Mouse (Mus musculus) hindlimb bud, embryonic 11.5 days (tissue): Measurements from ENCODE around the gene Atpif1.
A peak's percentile ranks its signal among the peaks of the same experiment; 100 is the strongest.
"Not testable (repeated sequence)": the region's sequence is repeated elsewhere in the genome, so short reads cannot be mapped to it uniquely, and the experiment has no call there.

Source experiments
- DNase-seq: peaks from one replicate; pipeline ENCODE4 v3.0.0-alpha.2; 2012; ENCODE audit warnings: low read depth, low spot score; ENCODE audit errors: extremely low spot score

Atpif1 gene

GRCm38 (mm10) chr4:132532981-132533916 lies at the start of gene Atpif1:
Atpif1 (minus strand) TSS chr4:132533659.
- DNase-seq = peak; percentile 72

DNA sequence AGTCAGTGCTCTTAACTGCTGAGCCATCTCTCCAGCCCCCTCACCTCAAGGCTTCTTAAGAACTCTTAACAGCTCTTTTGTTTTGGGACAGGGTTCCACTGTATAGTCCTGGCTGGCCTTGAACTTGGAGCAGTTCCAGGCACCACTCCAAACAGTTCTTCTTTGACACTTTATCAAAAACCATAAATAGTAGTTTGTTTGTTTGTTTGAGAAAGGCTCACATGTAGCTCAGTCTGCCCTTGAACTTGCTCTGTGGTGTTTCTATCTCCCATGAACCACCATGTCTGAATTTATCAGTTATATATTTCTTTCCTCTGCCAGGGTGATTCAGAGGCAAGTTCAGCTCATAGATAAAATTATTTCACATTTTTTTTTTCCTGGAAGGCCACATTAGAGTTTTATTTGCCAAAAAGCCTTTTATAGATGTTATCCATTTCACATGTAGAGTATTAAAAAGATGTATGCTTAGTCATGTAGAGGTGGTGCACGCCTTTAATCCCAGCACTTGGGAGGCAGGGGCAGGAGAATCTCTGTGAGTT lies 41.4 kb upstream of the Atpif1 start:
- no peak for DNase-seq

DNA sequence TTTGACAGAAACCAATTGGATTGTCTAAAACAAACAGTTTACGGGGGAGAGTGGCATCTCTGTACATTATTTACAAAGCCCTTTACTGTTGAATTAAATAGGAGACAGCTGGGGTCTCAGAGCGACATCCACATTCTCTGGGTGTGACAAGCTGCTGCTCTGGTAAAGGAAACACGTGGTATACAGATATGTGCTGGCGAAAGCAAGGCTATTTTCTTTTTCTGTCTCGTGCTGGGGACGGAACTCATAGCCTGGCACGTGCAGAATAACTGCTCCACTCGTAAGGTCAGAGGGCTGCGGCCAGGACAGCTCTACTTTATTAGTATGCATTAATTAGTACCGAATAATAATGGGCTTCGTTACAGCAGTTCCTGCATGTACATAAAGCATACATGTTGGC lies 39.9 kb upstream of the Atpif1 start:
- no peak for DNase-seq

GRCm38 (mm10) chr4:132571190-132571589 lies 37.7 kb upstream of the Atpif1 start:
- no peak for DNase-seq

- no peak for DNase-seq
These were observed 35.7 kb upstream of the Atpif1 start for GRCm38 (mm10) chr4:132569115-132569514.

DNA sequence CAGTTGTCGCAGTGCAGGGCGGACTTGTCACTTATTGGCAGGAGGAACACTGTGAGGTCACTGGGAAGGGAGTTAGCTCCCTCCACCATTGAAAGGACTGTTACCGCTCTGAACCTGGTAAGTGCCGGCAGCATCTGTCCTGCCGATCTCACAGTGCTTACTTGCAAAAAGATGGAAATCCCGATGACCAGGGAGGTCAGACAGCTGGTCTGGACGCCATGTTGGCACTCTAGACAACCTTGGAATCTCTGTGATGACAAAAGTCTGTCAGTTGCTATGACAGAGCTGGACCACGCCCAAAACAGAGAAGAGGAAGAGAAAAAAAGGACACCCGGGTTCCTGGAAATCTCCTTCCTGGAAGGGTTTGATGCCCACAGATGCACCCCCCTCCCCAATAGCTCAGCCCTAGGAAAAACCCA lies 33.9 kb upstream of the Atpif1 start:
- no peak for DNase-seq

DNA sequence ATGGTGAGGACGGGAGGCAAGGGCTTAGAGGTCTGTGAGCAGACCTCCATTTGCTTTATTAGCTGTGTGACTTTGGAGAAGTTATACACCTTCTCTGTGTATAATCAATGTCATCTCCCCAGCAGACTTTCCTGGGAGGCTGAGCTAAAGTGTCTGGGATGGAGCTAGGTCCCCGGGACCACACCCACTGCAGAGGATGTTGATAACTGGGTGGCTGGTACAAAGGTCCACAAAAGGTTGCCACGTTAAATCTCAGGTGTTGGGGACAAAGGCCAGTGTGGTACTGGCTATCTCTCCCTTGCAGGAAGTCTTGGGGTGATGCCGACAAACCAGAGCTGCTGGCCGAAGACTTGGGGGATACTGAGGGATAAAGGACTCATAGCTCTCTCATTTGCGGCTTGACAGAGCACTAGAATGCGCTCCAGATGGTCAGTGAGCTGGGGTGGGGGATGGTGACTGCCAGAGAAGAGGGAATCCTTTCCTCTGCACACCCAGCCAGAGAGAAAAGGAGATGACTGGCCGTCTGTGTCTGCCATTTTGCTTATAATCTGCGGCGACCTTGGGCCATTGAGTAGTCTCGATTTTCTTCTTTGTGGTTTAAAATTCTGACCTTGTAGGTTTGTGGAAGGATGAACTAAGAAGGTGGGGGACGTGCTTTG lies 31.8 kb upstream of the Atpif1 start:
- no peak for DNase-seq

DNA sequence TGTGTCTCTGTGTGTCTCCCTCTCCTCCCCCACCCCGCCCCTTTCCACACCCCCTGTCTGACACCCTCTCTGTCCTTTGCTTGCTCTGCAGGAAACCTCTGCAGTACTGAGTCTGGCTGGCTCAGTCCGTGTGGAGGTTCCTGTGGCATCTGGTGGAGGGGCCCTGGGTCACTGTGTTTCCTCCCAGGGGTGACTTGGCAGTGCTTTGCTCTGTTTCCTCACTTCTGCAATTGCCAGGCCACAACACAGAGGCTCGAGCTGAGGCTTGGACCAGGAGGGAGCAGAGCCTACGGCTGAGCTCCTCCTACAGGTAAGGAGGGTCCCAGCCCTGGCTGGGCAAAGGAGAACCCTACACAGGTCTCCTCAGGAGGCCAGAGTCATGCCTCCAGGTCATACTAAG lies 30.5 kb upstream of the Atpif1 start, which contains the start of gene Ptafr:
Gene Ptafr, plus strand, starts transcription at position 103 of the 400 bp plus-strand sequence.
- DNase-seq = no peak

DNA sequence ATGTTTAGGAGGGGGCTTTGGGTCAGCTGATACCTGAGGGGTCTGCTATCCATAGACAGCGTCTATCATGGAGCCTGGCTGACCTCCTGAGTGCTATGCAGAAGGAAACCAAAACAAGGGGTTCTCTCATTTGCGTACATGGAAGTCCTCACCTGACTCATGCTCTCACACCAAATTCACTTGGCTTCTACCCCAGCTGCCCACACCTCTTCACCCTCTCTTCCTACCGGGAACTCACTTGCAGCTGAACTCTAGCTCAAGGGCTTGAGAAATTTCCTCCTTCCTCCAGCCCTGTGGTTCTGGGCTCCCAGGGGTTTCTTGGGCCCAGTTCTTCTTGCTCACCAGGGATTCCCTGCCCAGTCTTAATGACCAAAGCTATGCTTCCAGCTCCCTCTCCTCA lies 29.8 kb upstream of the Atpif1 start:
- no peak for DNase-seq

DNA sequence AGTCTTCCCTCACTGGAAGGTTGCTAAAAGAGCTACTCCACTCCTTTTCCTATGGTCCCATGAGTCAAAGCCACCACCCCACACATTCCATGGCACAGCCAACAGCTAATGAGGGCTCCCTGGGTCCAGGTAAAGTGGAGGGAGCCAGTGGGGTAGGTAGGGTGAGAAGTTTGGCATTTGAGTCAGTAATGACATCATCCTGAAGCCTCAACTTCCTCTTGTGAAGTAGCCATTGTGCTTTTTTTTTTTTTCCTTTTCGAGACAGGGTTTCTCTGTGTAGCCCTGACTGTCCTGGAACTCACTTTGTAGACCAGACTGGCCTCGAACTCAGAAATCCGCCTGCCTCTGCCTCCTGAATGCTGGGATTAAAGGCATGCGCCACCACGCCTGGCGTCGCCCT lies 22.1 kb upstream of the Atpif1 start:
- not testable (repeated sequence) for DNase-seq

- no peak for DNase-seq
These were observed 21.2 kb upstream of the Atpif1 start for GRCm38 (mm10) chr4:132554653-132555052.

- DNase-seq = no peak
These were observed 20.8 kb upstream of the Atpif1 start for GRCm38 (mm10) chr4:132554221-132554620.

GRCm38 (mm10) chr4:132545851-132546250 lies 12.4 kb upstream of the Atpif1 start:
- DNase-seq = peak; percentile 57

DNA sequence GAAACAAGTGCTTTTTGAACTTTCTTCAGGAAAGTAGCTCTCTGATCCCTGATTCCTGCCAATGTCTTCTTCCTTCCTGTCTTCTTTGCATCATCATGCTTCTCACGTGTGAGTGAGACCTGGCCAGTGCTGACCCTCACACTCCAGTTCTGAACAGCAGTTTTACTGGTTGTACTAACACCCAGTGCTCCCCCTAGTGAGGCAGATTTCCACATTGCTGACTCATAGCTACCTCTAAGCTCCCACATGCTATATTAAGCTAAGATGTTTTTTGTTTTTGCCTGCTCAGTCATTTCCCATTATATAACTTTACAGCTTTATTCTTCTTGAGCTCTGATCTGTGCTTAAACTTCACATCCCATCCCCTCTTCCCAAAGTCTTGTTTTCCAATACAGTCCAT lies 9.3 kb upstream of the Atpif1 start:
- no peak for DNase-seq

DNA sequence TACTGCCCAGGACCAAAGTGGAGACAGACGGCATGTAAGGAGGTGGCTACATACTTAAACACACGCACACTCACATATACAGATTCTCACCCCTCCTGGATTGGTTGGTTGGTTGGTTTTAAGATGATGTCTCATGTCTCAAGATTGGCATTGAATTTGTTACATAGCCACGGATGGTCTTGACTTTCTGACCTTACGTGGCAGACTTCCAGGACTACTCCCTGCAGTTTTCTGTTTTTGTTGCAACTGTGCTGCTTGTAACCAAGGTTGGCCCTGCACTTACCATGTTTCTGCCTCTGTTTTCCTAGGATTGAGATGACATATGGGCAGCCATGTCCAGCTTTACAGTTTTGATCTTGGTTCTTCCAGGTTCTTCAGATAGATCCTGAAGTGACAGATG lies 8.0 kb upstream of the Atpif1 start:
- DNase-seq = no peak

DNA sequence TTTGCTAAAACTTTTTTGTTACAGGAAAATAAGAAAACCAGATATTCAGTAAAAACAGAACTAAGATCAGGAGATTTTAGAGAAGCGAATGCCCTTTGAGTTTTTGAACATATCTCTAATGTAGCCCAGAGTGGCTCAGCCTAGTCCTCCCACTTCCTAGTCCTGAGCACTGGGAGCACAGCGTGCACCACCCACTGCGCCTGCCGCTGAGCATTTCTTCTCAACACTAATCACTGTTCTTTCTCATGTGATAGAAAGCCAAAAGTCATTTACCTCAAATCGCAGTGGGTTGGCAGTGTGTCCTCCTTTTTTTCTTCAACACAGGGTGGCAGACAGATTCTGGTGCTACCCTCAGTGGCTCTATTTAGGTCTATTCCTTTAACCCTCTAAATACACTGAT lies 6.0 kb upstream of the Atpif1 start:
- no peak for DNase-seq

- peak; percentile 74 for DNase-seq
These were observed 2.1 kb upstream of the Atpif1 start, which contains the start of gene Dnajc8 for GRCm38 (mm10) chr4:132535406-132536121. Dnajc8 (plus strand) TSS chr4:132535550.

GRCm38 (mm10) chr4:132532496-132532895 lies 963 bp downstream of the Atpif1 start:
- no peak for DNase-seq

DNA sequence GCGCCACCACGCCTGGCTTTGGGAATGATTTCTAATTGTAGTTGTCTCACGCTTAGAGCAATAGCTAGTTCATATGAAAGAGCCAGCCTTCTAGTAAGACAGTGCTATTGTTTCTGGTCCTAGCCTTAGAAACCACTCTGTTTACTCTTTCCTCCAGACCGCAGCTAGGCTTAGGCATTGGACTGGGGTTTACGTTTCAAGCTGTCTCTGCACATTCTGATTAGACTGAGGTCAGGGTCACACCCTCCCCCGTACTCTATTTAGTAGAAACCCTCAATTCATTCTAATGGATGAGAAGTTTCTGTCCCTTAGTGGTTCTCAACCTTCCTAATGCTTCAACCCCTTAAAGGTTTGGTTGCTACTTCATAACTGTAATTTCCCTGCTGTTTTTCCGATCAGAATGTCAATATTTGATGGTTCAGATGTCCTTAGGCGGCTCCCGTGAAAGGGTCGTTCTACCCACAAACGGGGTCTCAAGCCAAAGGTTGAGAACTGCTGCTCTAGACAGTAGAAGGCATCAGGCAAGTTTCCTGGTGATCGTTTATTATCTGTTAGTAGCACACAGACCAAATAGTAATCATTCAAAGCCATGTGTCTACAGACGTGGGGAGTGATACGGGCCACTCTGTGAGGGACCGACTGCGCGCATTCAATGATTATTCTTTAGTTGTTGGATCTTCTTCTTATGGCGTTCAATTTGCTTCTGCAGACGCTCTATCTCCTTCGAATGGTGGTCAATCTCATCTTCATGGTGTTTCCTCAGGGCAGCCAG lies 3.2 kb downstream of the Atpif1 start:
- DNase-seq = no peak

DNA sequence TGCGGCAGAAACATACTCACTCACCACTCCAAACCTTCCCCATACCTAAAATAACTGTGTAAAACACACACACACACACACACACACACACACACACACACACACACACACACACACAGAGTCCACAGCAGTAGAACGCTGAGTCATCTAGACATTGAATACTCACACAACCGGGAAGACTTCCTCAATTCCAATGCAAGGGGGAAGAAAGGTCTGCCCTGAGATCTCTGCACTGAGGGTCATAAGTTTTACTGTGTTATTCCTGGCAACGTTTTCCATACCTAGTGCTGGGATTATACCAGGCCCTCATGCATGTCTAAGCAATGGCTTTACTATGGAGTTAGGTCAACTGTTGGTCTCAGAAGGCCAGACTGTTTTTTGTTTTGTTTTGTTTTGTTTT lies 4.1 kb downstream of the Atpif1 start:
- no peak for DNase-seq
